Mouse (Mus musculus): ENCODE measurements at regions not wholly inside any gene's neighbourhood (a gene's known extent, or its start where the extent isn't known, plus 50 kb on each side); places are given as distances from the start of the nearest gene placed in this dataset.

DNA sequence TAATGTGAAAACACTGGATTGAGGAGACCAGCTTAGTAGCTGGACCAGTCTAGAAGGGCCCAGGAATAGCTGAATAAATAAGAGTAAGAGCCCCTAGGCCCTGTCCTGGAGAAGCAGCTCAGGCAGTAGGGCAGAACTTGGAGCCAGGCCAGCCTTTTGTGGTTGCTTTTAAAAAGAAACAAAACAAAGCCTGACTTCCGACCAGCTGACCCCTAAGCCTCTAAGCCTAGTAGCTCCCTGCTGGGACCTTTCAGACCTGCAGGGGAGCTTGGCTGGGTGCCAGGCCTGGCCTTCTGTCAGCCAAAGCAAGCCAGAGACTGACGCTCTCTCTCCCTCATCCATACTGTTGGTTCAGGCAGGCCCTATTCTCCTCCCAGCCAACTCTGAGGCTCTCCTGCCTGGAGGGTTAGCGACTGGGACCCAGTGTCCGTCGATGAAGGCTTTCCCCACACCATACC lies 1183.7 kb upstream of the A1bg start:
- peak; percentile 85 for ATAC-seq (replicated peaks; ENCODE audit: low read depth, poor library complexity, severe bottlenecking)

GRCm38 (mm10) chr15:62105483-62105882 lies 1182.7 kb upstream of the A1bg start:
- no peak for ATAC-seq (replicated peaks; ENCODE audit: low read depth, poor library complexity, severe bottlenecking)

GRCm38 (mm10) chr15:62104653-62105052 lies 1181.8 kb upstream of the A1bg start:
- ATAC-seq (replicated peaks; ENCODE audit: low read depth, poor library complexity, severe bottlenecking), result peak; percentile 62

DNA sequence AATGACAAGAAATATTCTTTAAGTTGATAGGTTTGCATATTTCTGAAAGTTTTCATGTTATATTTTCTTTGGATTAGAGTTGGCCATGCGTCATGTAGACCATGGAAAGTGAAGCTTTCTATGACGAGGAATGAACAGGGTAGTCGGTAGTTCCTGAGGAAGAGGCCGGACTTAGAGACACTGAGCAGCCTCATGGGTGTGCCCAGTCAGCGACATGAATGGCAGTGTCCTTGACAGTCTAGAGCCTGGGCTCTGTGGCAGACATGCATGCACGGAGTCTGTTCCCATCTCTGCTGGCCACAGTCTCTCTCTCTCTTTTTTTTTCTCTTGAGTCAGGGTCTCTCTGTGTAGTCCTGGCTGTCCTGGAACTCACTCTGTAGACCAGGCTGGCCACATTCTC lies 1176.9 kb upstream of the A1bg start:
- no peak for ATAC-seq (replicated peaks; ENCODE audit: low read depth, poor library complexity, severe bottlenecking)

- no peak; the same call in 1 of the 2 replicates for ATAC-seq (replicated peaks; ENCODE audit: low read depth, poor library complexity, severe bottlenecking)
Observed at GRCm38 (mm10) chr15:62098791-62099660, 1176.2 kb upstream of the A1bg start.

- no peak for ATAC-seq (replicated peaks; ENCODE audit: low read depth, poor library complexity, severe bottlenecking)
Observed at GRCm38 (mm10) chr15:62096778-62097177, 1174.0 kb upstream of the A1bg start.

DNA sequence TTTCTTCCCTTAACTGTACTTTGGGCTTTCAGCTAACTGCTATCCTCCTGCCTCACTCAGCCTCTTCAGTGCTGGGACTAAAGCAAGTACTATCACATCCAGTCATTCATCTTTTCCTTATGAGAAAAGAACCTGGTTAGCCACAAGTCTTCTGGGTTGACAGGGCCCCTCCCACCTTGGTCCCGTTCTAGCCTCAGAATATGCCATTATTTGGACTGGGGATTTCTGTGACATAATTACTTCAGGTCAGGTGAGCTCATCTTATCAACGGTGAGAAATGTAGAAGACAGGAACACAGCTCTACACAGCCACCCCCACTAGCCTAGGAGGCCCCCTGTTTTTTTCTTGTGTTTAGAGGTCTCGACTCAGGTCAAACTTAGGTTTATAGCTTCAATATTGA lies 1172.4 kb upstream of the A1bg start:
- no peak for ATAC-seq (replicated peaks; ENCODE audit: low read depth, poor library complexity, severe bottlenecking)

GRCm38 (mm10) chr15:62093672-62094071 lies 1170.9 kb upstream of the A1bg start:
- no peak for ATAC-seq (replicated peaks; ENCODE audit: low read depth, poor library complexity, severe bottlenecking)

GRCm38 (mm10) chr15:62092671-62093185 lies 1169.9 kb upstream of the A1bg start:
- no peak for ATAC-seq (replicated peaks; ENCODE audit: low read depth, poor library complexity, severe bottlenecking)

- no peak for ATAC-seq (replicated peaks; ENCODE audit: low read depth, poor library complexity, severe bottlenecking)
Observed at GRCm38 (mm10) chr15:62091746-62092659, 1169.2 kb upstream of the A1bg start.

- ATAC-seq (replicated peaks; ENCODE audit: low read depth, poor library complexity, severe bottlenecking), result no peak
Observed at GRCm38 (mm10) chr15:62091144-62091543, 1168.3 kb upstream of the A1bg start.

DNA sequence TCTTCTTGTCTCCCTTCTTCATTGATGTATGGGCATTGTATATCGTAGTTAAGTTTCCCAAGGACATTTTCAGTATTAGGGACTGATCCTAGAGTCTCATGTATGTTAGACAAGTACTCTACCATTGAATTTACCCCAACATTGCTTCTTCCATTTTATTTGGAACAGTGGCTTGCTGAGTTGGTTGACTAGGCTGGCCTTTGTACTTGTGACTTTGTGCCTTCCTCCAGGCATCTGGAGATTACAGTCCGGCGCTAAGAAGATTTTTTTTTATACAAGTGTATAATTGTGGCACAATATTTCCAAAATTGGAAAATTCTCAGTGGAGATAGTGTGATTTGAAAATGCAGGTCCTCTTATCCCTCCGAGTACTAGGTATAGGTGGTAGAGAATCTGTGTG lies 1165.5 kb upstream of the A1bg start:
- ATAC-seq (replicated peaks; ENCODE audit: low read depth, poor library complexity, severe bottlenecking), result no peak

- no peak for ATAC-seq (replicated peaks; ENCODE audit: low read depth, poor library complexity, severe bottlenecking)
Observed at GRCm38 (mm10) chr15:62087755-62088154, 1164.9 kb upstream of the A1bg start.

DNA sequence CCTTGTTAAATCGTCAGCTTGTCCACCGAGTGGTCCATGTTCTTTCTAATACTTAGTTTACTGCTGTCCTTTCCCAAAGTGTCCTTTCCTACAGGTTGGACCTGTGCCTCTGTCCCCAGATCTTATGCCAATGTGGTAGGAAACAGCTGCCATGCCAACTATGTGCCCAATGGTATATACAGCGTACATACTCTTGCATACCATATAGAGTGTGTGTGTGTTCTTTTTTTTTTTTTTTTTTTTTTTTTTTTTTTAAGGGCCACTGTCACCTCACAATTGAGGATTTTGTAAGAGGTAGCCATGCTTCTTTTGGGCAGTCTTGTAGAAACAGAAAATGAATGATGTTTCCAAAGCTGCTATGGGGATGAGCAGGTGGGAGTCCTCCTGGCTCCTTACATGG lies 1163.2 kb upstream of the A1bg start:
- no peak for ATAC-seq (replicated peaks; ENCODE audit: low read depth, poor library complexity, severe bottlenecking)

DNA sequence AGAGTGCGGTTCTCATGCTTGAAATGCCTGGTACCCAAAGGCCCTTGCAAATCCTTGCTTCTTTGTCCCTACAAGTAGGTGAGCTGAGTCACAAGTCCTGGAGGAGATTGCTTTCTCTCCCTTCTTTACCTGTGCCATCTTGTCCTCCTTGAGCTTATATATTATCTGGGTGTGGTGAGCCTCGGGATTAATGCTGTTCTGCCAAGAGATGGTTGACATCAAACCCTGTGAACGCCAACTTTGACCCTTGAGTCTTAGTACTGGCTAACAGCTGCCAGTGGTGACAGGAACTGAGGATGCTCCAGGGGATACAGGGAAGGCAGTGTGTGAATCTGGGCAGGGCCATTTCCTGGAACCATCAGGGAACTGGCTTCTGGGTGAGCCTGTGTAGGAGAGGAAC lies 1160.5 kb upstream of the A1bg start:
- no peak for ATAC-seq (replicated peaks; ENCODE audit: low read depth, poor library complexity, severe bottlenecking)

- no peak for ATAC-seq (replicated peaks; ENCODE audit: low read depth, poor library complexity, severe bottlenecking)
Observed at GRCm38 (mm10) chr15:62082539-62082938, 1159.7 kb upstream of the A1bg start.

- ATAC-seq (replicated peaks; ENCODE audit: low read depth, poor library complexity, severe bottlenecking), result peak; percentile 76
Observed at GRCm38 (mm10) chr15:62079155-62080109, 1156.6 kb upstream of the A1bg start.

DNA sequence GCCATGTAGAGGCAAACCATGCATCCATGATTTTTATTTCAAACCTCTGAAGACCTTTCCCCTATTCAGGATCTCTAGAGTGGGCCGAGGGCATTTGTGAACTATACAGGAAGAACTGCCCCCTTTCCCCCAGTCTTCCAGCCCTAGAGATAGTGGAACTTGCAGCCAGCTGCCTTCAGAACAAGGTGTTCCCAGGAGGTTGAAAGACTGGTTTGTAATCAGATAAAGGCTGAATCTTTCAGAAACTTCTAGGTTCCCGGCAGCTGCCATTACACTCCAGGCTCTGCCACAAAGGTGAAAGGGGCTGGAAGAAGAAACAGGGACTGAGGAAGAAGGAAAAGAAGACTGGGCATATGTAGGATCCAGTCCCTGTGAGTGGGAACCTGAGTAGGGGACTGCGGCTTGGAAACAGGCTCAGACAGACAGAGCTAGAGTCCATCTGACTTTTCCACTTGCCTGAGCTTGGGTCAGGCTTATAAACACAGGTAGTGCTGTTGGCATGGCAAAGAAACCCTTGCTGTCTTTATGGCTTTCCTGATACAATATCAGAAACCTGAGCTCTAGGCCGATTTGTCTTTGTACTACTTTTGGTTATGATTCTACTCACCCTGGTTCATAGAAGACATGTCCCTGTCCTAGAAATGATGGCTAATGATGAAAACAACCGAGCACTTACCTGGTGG lies 1153.9 kb upstream of the A1bg start:
- ATAC-seq (replicated peaks; ENCODE audit: low read depth, poor library complexity, severe bottlenecking), result no peak

DNA sequence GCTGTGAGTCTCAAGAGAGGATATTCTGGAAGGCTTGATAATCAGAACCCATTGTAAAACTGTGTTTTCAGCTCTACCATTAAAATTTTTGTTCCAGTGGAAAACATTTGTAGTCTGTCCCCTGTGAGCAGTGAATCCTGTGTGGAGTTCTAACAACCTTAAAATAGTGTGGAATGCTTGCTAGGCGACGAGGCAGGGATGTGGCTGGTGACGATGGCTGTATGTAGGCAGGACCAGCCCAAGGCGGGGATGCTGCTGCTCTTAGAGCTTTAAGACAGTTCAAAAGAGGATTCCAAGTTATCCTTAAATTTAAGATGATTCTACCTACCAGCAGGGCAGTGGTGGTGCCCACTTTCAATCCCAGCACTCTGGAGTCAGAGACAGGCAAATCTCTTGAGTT lies 1151.9 kb upstream of the A1bg start:
- ATAC-seq (replicated peaks; ENCODE audit: low read depth, poor library complexity, severe bottlenecking), result no peak
